In genomic region chr6:51078353-51078966, GRCm38 (mm10) we compare ENCODE assay signal across 10 mouse cellular contexts.
DNase-seq lines count a peak whose midpoint lies in the region; ATAC-seq lines count a peak whose summit lies in the region.
"Had no signal": no experiment of that assay in that cellular context is flagged by ENCODE, and none has a peak within 500 bp of the region (broad histone marks: within the 10 kb centered on the region; RNA-seq: fewer than 3 reads in every experiment).

No protein-coding gene starts in this region.

- 0 out of 2 replicates have a peak overlapping the region, but pooled peaks have one; percentile 10 for H3K27ac ChIP-seq in neural tube, embryonic 12.5 days
- peak overlapping the region; percentile 77 for H3K27ac ChIP-seq in heart, embryonic 10.5 days
- H3K27ac ChIP-seq in limb, embryonic 12.5 days, result peak overlapping the region; percentile 84
- H3K27ac ChIP-seq: intestine, embryonic 15.5 days had no signal

- peaks cover 26% of the 10 kb centered on the region for H3K4me1 ChIP-seq in neural tube, embryonic 12.5 days
- peaks cover 29% of the 10 kb centered on the region for H3K4me1 ChIP-seq in heart, embryonic 10.5 days
- H3K4me1 ChIP-seq in limb, embryonic 12.5 days (replicated peaks), result peaks cover 46% of the 10 kb centered on the region

- H3K27me3 ChIP-seq in neural tube, embryonic 12.5 days (replicated peaks), result no peaks in the 10 kb centered on the region
- H3K27me3 ChIP-seq in heart, embryonic 10.5 days (ENCODE audit: insufficient read depth, poor library complexity, severe bottlenecking), result no peaks in the 10 kb centered on the region
- H3K27me3 ChIP-seq in limb, embryonic 12.5 days, result peaks cover 3% of the 10 kb centered on the region; the same call in 1 of the 2 replicates
- H3K27me3 ChIP-seq: intestine, embryonic 15.5 days had no signal

- H3K36me3 ChIP-seq in neural tube, embryonic 12.5 days, result no peaks in the 10 kb centered on the region
- no peaks in the 10 kb centered on the region for H3K36me3 ChIP-seq in heart, embryonic 10.5 days
- H3K36me3 ChIP-seq in limb, embryonic 12.5 days, result no peaks in the 10 kb centered on the region
- H3K36me3 ChIP-seq: intestine, embryonic 15.5 days had no signal

- ATAC-seq in neural tube, embryonic 12.5 days (ENCODE audit: low FRiP score, low read depth), result no peak
- ATAC-seq in limb, embryonic 12.5 days (ENCODE audit: insufficient number of reproducible peaks, insufficient read depth, low FRiP score, low TSS enrichment, low read depth), result no peak
- ATAC-seq: intestine, embryonic 15.5 days had no signal

- H3K4me3 ChIP-seq in neural tube, embryonic 12.5 days, result no peak overlapping the region
- no peak overlapping the region for H3K4me3 ChIP-seq in heart, embryonic 10.5 days
- H3K4me3 ChIP-seq in limb, embryonic 12.5 days (replicated peaks), result no peak overlapping the region
- H3K4me3 ChIP-seq: erythroblast, embryonic 14.5 days; intestine, embryonic 15.5 days had no signal

- H3K4me2 ChIP-seq in neural tube, embryonic 12.5 days (replicated peaks), result no peak overlapping the region
- H3K4me2 ChIP-seq in limb, embryonic 12.5 days, result no peak overlapping the region
- H3K4me2 ChIP-seq: intestine, embryonic 15.5 days had no signal

- WGBS in neural tube, embryonic 12.5 days, result 64% methylated on average over 11 of the region's 11 CpGs
- 65% methylated on average over 11 of the region's 11 CpGs for WGBS in heart, embryonic 10.5 days
- 62% methylated on average over 11 of the region's 11 CpGs for WGBS in limb, embryonic 12.5 days

- DNase-seq in neural tube, embryonic 10.5 days (ENCODE audit: extremely low spot score, low spot score), result no peak
- no peak for DNase-seq in heart, embryonic 10.5 days (ENCODE audit: low spot score)
- no peak for DNase-seq in spleen, adult 12 weeks (ENCODE audit: low spot score)
- no peak for DNase-seq in frontal cortex, postnatal 25 days (ENCODE audit: low spot score in 2 of 2)
- no peak for DNase-seq in kidney, adult 18-20 months
- DNase-seq: right cerebral cortex, postnatal 25 days had no signal

- no peak overlapping the region for H3K9ac ChIP-seq in neural tube, embryonic 12.5 days
- no peak overlapping the region for H3K9ac ChIP-seq in limb, embryonic 12.5 days (replicated peaks)
- H3K9ac ChIP-seq: intestine, embryonic 15.5 days had no signal

- H3K9me3 ChIP-seq in neural tube, embryonic 12.5 days, result no peaks in the 10 kb centered on the region
- no peaks in the 10 kb centered on the region for H3K9me3 ChIP-seq in heart, embryonic 10.5 days
- no peaks in the 10 kb centered on the region for H3K9me3 ChIP-seq in limb, embryonic 12.5 days
- H3K9me3 ChIP-seq: intestine, embryonic 15.5 days had no signal

Comparison
In these comparisons a context has a peak if more than half of its experiments do, and no peak if none do; other contexts are left out.
1. H3K27ac ChIP-seq: peak in every context shown above with its lines; median percentile 84 in limb, embryonic 12.5 days; 77 in heart, embryonic 10.5 days; 10 in neural tube, embryonic 12.5 days.